Mouse (Mus musculus) E14TG2a.4 (cell line): ENCODE results near the gene Zfp335.

ENCODE experiments used
- CTCF ChIP-seq: conservative IDR thresholded peaks from 2 replicates; pipeline ENCODE4 v1.5.1; 2014; ENCODE audit warnings: low read length
- NANOG ChIP-seq: IDR thresholded peaks from 2 replicates; pipeline ENCODE4 v1.6.1; 2014; ENCODE audit warnings: borderline replicate concordance, low read length, mixed read lengths
- POU5F1 ChIP-seq: IDR thresholded peaks from 2 replicates; pipeline ENCODE4 v1.6.1; 2014; ENCODE audit warnings: low read length, borderline replicate concordance

GRCm38 (mm10) chr2:164916820-164917219 lies 5.3 kb upstream of the Zfp335 start:
- TF ChIP-seq CTCF (no peak), POU5F1 (no peak), NANOG (no peak)
